Mouse (Mus musculus): ENCODE measurements at regions not wholly inside any gene's neighbourhood (a gene's known extent, or its start where the extent isn't known, plus 50 kb on each side); places are given as distances from the start of the nearest gene placed in this dataset.

- H3K4me3 ChIP-seq (ENCODE audit: insufficient read depth, low read length), result no peak overlapping the region
- H3K27ac ChIP-seq (ENCODE audit: insufficient read depth, low read depth, low read length), result no peak overlapping the region
- TF ChIP-seq CTCF (IDR thresholded peaks at IDR 0.05; ENCODE audit: low read depth, low read length), result no peak
- TF ChIP-seq POLR2A (IDR thresholded peaks at IDR 0.05; ENCODE audit: borderline replicate concordance, low read depth, low read length), result no peak
- peaks cover 21% of the 10 kb centered on the region for H3K4me1 ChIP-seq (ENCODE audit: control insufficient read depth, insufficient read depth, low read length)
These were observed 417.9 kb upstream of the Ubash3b start for GRCm38 (mm10) chr9:41579107-41580014.

- Histone ChIP-seq H3K4me3 (ENCODE audit: insufficient read depth, low read length) (no peak overlapping the region), H3K27ac (ENCODE audit: insufficient read depth, low read depth, low read length) (no peak overlapping the region), H3K4me1 (ENCODE audit: control insufficient read depth, insufficient read depth, low read length) (peaks cover 17% of the 10 kb centered on the region)
- TF ChIP-seq CTCF (IDR thresholded peaks at IDR 0.05; ENCODE audit: low read depth, low read length), result no peak
- no peak for TF ChIP-seq POLR2A (IDR thresholded peaks at IDR 0.05; ENCODE audit: borderline replicate concordance, low read depth, low read length)
These were observed 417.0 kb upstream of the Ubash3b start for GRCm38 (mm10) chr9:41578221-41579106.

DNA sequence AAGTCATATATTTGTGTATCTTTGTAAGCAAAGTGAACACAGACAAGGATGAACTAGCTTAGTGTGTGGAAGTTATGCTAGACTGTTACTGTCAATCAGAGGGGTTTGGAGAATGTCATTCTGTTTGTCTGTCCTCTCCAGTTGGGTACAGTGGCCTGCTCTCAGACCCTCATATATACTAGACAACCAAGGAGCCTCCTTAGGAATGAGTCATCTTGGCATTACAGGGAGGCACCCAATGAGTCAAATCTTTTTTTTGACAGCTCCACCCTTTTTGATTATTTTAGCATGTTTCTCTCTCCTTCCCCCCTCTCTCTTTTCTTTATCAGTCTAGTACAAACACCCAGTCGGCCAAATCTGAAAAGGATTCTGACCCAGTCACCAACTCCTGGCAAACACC, 416.3 kb upstream of the Ubash3b start:
- TF ChIP-seq POLR2A (IDR thresholded peaks at IDR 0.05; ENCODE audit: borderline replicate concordance, low read depth, low read length) (no peak), CTCF (IDR thresholded peaks at IDR 0.05; ENCODE audit: low read depth, low read length) (no peak)
- H3K4me1 ChIP-seq (ENCODE audit: control insufficient read depth, insufficient read depth, low read length), result peaks cover 17% of the 10 kb centered on the region

GRCm38 (mm10) chr9:41575826-41576225, 414.3 kb upstream of the Ubash3b start:
- TF ChIP-seq CTCF (IDR thresholded peaks at IDR 0.05; ENCODE audit: low read depth, low read length), result no peak
- no peak for TF ChIP-seq POLR2A (IDR thresholded peaks at IDR 0.05; ENCODE audit: borderline replicate concordance, low read depth, low read length)

More for the DNA sequence above, 416.3 kb upstream of the Ubash3b start:
- Histone ChIP-seq H3K4me3 (ENCODE audit: insufficient read depth, low read length) (no peak overlapping the region), H3K27ac (ENCODE audit: insufficient read depth, low read depth, low read length) (no peak overlapping the region)

GRCm38 (mm10) chr9:41570262-41570661, 408.8 kb upstream of the Ubash3b start:
- peaks cover 9% of the 10 kb centered on the region for H3K4me1 ChIP-seq (ENCODE audit: control insufficient read depth, insufficient read depth, low read length)

More at GRCm38 (mm10) chr9:41575826-41576225, 414.3 kb upstream of the Ubash3b start:
- Histone ChIP-seq H3K4me1 (ENCODE audit: control insufficient read depth, insufficient read depth, low read length) (peaks cover 17% of the 10 kb centered on the region), H3K27ac (ENCODE audit: insufficient read depth, low read depth, low read length) (no peak overlapping the region), H3K4me3 (ENCODE audit: insufficient read depth, low read length) (no peak overlapping the region)

GRCm38 (mm10) chr9:41566496-41566895, 405.0 kb upstream of the Ubash3b start:
- H3K4me1 ChIP-seq (ENCODE audit: control insufficient read depth, insufficient read depth, low read length), result peaks cover 16% of the 10 kb centered on the region
- TF ChIP-seq POLR2A (IDR thresholded peaks at IDR 0.05; ENCODE audit: borderline replicate concordance, low read depth, low read length) (no peak), CTCF (IDR thresholded peaks at IDR 0.05; ENCODE audit: low read depth, low read length) (no peak)
- no peak overlapping the region for H3K4me3 ChIP-seq (ENCODE audit: insufficient read depth, low read length)
- H3K27ac ChIP-seq (ENCODE audit: insufficient read depth, low read depth, low read length), result no peak overlapping the region

More at GRCm38 (mm10) chr9:41570262-41570661, 408.8 kb upstream of the Ubash3b start:
- Histone ChIP-seq H3K27ac (ENCODE audit: insufficient read depth, low read depth, low read length) (no peak overlapping the region), H3K4me3 (ENCODE audit: insufficient read depth, low read length) (no peak overlapping the region)
- TF ChIP-seq POLR2A (IDR thresholded peaks at IDR 0.05; ENCODE audit: borderline replicate concordance, low read depth, low read length) (no peak), CTCF (IDR thresholded peaks at IDR 0.05; ENCODE audit: low read depth, low read length) (no peak)

DNA sequence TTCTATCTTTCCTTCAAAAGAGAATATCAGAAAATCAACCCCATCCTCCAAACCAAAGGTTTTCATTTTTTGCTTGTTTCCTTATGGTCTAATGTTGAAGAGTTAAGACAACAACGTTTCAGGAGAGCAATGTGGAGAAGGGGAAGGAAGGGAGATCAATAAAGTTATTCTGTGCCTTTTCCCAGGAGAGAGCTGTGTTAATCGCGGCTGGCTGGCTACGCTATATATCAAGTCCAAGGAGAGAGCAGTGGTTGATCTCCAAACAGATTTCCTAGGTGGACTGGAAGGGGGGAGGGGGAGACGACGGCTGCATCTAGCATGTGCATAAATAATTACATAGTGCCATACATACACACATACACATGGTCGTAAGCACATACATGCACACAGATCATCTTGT, 404.3 kb upstream of the Ubash3b start:
- Histone ChIP-seq H3K27ac (ENCODE audit: insufficient read depth, low read depth, low read length) (no peak overlapping the region), H3K4me3 (ENCODE audit: insufficient read depth, low read length) (no peak overlapping the region), H3K4me1 (ENCODE audit: control insufficient read depth, insufficient read depth, low read length) (peaks cover 21% of the 10 kb centered on the region)
- TF ChIP-seq POLR2A (IDR thresholded peaks at IDR 0.05; ENCODE audit: borderline replicate concordance, low read depth, low read length), result no peak

- no peak overlapping the region for H3K27ac ChIP-seq (ENCODE audit: insufficient read depth, low read depth, low read length)
- no peak overlapping the region for H3K4me3 ChIP-seq (ENCODE audit: insufficient read depth, low read length)
- peaks cover 24% of the 10 kb centered on the region for H3K4me1 ChIP-seq (ENCODE audit: control insufficient read depth, insufficient read depth, low read length)
- TF ChIP-seq CTCF (IDR thresholded peaks at IDR 0.05; ENCODE audit: low read depth, low read length) (no peak), POLR2A (IDR thresholded peaks at IDR 0.05; ENCODE audit: borderline replicate concordance, low read depth, low read length) (no peak)
These were observed 401.9 kb upstream of the Ubash3b start for GRCm38 (mm10) chr9:41563376-41563775.

DNA sequence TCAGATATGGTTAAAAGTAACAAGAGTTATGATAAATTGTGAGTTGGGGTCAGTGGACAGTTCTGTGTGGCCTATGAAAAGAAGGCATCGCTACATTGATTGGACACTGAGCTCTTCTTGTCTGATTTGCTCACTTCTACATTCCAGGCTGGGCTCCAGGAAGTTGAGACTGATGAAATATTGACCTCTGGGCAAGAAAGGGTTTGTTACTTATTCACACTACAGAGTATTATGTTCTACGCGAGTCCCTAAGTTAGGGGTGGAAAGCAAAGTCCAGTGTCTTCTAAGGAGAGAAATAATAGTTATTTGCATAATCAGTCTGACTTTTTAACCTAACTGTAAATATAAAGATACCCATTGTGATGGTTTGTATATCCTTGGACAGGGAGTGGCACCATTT, 397.0 kb upstream of the Ubash3b start:
- TF ChIP-seq POLR2A (IDR thresholded peaks at IDR 0.05; ENCODE audit: borderline replicate concordance, low read depth, low read length) (no peak), CTCF (IDR thresholded peaks at IDR 0.05; ENCODE audit: low read depth, low read length) (no peak)
- H3K4me3 ChIP-seq (ENCODE audit: insufficient read depth, low read length), result no peak overlapping the region
- peaks cover 30% of the 10 kb centered on the region for H3K4me1 ChIP-seq (ENCODE audit: control insufficient read depth, insufficient read depth, low read length)
- H3K27ac ChIP-seq (ENCODE audit: insufficient read depth, low read depth, low read length), result no peak overlapping the region
